Mouse (Mus musculus): Measurements from ENCODE around the gene Cxcl12. TPM values are rescaled to one million over a fixed set of nuclear protein-coding genes. Genes with fewer than 3 reads are reported as not detected.

Cxcl12 gene
- polyA plus RNA-seq, 1 experiment from 2014 or later, result 56.7 TPM

GRCm38 (mm10) chr6:117219911-117220481, 51.7 kb downstream of the Cxcl12 start:
- Histone ChIP-seq H3K9ac (ENCODE audit: low read length) (no peak overlapping the region), H3K4me1 (replicated peaks; ENCODE audit: control insufficient read depth, insufficient read depth, low read length) (no peaks in the 10 kb centered on the region), H3K27ac (ENCODE audit: low read depth, low read length) (no peak overlapping the region), H3K4me3 (ENCODE audit: low read depth, low read length) (no peak overlapping the region), H3K9me3 (ENCODE audit: control insufficient read depth, low read length) (no peaks in the 10 kb centered on the region), H3K27me3 (ENCODE audit: control insufficient read depth, insufficient read depth, low read length) (no peaks in the 10 kb centered on the region), H3K4me2 (ENCODE audit: low read depth, low read length, severe bottlenecking) (no peak overlapping the region), H3K36me3 (ENCODE audit: control insufficient read depth, insufficient read depth, low read length) (no peaks in the 10 kb centered on the region)
- ATAC-seq (replicated peaks; ENCODE audit: low FRiP score), result no peak
- DNase-seq (ENCODE audit: low spot score), result no peak
- 87% methylated on average over 7 of the region's 7 CpGs for WGBS

GRCm38 (mm10) chr6:117220831-117221345, 52.6 kb downstream of the Cxcl12 start:
- Histone ChIP-seq H3K36me3 (ENCODE audit: control insufficient read depth, insufficient read depth, low read length) (no peaks in the 10 kb centered on the region), H3K9me3 (ENCODE audit: control insufficient read depth, low read length) (no peaks in the 10 kb centered on the region), H3K9ac (ENCODE audit: low read length) (no peak overlapping the region), H3K4me2 (ENCODE audit: low read depth, low read length, severe bottlenecking) (no peak overlapping the region), H3K27ac (ENCODE audit: low read depth, low read length) (no peak overlapping the region), H3K27me3 (ENCODE audit: control insufficient read depth, insufficient read depth, low read length) (no peaks in the 10 kb centered on the region), H3K4me1 (replicated peaks; ENCODE audit: control insufficient read depth, insufficient read depth, low read length) (no peaks in the 10 kb centered on the region), H3K4me3 (ENCODE audit: low read depth, low read length) (no peak overlapping the region)
- WGBS, result 67% methylated on average over 11 of the region's 11 CpGs
- ATAC-seq (replicated peaks; ENCODE audit: low FRiP score) (no peak), DNase-seq (ENCODE audit: low spot score) (no peak)

Measured in forebrain, embryonic 11.5 days (tissue).